Mouse (Mus musculus) telencephalon, adult 2 months (tissue): ENCODE data around the gene Hist2h3c2.
"Not testable (repeated sequence)": the region's sequence is repeated elsewhere in the genome, so short reads cannot be mapped to it uniquely, and the experiment has no call there.

Experiments
- DNase-seq: peaks from one replicate; pipeline ENCODE4 v3.0.0-alpha.2; 2011; ENCODE audit warnings: low read depth, low spot score

Gene Hist2h3c2

DNA sequence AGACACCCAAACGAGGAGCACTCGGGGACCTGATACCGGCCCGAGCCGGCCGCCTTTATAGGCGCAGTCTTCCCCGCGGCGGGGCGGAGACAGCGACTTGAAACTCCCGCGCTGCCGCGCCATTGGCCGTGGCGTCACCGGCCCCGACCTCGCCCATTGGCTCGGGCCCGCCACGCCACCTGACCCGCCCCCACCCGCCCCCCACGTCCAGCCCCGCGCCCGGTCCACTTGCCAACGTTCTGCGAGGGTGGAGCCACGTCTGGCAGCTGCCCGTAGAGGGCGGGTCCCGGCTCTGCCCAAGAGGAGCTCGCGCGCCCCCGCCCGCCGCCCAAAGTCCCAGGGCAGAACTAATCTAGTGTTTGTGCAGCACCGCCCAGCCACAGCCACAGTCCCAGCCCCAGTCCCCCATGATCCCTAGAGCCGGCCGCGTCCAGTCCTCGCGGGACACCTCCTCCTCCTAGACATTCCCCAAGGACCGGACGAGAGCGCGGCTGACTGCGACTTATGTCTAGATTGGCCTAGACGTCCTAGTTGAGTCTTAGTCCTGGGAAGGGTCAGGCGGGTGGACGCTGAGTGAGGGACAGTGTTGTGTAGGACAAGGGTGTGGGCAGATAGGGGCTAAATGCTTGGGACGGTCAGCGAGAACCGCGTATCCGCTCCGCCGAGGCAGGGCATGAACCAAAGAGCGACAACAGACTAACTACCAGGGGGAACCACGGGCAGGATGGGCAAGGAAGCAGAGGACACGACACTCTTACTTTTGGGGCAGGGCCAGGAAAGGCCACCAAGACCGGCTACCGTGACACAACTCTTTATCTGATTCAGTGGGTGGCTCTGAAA lies at the start of gene Hist2h3c2:
TSS of gene Hist2h3c2 (minus strand) at position 174 of the 840 bp plus-strand sequence.
- DNase-seq = not testable (repeated sequence)

DNA sequence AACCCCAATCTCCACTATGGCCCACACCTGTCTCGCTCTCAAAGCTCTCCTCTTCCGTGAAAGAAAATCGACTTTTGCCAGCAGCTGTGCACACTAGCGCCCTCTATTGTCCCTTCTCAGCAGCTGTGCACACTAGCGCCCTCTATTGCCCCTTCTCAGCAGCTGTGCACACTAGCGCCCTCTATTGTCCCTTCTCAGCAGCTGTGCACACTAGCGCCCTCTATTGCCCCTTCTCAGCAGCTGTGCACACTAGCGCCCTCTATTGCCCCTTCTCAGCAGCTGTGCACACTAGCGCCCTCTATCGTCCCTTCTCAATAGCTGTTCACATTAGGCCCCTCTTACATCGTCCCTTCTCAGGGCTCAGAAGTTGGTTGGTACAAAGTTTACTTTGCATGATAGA lies 48.4 kb upstream of the Hist2h3c2 start:
- DNase-seq = not testable (repeated sequence)

DNA sequence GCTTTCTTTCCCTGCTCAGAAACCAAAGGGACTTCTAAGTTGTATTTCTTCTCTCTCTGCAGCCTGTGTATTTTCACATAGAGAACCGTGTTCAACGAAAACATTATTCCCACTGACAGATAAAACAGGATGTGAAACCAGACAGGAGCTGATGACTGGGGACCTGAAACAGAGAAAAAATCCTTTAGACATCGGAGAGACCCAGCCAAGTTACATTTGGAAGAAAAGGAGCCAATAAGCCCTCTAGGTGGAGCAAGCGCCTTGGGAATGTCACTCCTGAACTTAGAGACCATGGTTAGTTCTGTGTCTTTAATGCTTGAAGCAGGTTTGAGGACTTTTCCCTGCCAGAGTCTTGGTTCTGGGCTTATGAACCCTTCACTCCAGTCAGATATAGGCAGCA lies 45.5 kb upstream of the Hist2h3c2 start:
- no peak for DNase-seq

DNA sequence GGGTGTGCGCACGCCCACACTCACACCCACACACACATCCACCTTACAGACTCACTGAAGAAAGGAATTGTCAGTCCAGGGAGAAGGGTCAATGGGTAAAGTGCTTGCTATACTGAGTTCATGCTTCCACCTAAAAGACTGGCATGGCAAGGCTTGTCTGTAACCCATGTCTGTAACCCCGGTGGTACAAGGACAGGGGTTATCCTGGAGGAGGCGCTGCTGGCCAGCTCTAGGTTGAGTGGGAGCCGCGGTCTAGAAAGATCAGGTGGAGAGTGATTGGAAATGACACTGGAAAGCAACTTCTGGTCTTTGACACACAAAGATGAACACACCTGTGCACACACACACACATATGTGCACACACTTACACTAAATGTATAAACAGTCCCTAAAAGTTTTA lies 41.7 kb upstream of the Hist2h3c2 start:
- no peak for DNase-seq

DNA sequence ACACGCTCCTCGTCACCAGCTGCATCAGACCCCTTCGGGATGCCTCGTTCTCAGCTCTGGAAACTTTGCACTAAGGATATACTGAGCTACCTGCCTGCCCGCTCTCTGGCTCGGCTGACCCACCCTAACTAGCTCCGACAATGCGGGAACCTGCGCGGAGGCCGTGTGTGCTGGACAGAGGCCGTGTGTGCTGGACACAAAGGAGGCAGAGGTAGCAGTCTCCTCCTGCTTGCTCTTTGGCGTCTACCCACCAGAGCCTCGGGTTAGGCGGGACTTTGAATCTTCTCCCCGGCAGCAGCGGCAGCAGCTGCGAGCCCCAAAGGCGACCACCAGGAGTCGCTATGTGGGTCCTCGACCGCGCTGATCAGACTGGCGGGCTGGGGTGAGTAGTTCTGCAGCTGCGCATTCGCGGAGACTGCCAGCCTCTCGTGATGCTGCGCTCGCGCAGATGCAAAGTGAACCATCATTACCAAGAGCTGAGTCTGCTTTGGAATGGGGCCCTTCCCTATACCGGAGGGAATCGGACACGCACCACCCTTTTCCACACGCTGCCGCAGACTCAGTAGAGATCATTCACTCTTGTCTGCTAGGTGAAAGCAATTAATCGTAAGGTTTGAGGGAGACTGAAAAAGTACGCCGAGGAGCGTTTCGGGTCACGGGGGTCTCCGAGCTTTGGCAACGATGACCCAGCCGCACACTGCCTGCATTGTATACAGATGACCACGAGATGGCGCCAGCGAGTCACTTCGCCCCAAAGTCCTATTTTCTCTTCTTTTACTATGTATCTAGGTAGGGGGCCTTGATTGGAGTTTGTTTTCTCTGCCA lies 39.1 kb upstream of the Hist2h3c2 start:
- peak; percentile 92 for DNase-seq

DNA sequence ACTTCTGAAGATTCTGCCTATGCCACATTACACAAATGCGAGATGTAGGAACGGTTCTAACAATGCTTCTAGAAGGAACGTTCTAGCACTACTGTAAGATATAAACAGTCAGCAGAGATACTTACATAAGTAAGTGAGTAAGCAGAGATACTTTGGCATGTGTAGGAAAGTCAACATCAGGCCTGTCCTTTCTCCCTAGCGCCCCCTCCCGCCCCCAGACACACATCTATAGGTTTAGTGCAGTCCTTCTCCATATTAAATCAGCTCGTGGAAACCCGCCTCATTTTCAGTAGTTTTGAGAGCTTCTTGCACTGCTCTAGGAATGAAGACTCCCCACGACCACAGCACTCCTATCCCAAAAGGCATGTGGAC lies 38.5 kb upstream of the Hist2h3c2 start:
- no peak for DNase-seq

DNA sequence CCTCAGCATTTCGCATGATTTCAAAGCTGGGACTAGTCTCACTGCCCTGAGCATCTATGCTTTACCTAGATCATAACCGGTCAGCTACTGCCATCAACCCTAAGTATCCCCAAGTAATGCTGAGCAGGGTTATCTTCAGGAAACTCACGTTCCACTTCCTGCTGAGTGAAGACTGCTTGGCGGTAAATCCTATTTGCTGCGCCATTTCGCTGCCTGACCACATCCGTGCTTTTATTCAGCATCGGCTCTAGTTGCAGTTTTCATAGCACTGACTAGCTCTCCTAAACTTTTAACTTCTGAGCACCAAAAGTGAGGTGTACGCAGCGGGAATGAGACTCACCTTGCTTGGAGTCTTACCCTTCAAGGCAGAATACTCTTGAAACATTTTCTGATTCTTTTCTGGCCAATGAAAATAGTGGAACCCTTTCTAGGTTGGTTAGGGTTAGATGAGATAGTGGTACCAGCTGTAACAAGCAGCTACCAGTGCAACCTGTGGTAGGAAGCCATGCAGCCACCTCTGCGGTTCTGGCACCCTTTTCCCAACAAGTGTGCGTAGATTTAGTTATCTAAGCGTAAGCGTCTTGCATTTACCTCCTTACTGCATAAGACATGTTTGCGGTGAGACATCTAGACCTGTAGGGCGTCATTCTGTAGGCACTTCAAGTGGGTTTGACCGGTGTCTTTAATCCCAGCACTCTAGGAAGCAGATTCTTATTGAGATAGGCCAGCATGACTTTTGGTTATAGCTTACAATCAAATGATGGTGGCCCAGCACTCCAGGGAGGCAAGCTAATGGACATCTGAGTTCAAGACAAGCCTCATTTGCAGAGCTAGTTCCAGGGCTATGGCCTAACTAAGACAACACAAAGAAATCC lies 34.9 kb upstream of the Hist2h3c2 start:
- DNase-seq = no peak

DNA sequence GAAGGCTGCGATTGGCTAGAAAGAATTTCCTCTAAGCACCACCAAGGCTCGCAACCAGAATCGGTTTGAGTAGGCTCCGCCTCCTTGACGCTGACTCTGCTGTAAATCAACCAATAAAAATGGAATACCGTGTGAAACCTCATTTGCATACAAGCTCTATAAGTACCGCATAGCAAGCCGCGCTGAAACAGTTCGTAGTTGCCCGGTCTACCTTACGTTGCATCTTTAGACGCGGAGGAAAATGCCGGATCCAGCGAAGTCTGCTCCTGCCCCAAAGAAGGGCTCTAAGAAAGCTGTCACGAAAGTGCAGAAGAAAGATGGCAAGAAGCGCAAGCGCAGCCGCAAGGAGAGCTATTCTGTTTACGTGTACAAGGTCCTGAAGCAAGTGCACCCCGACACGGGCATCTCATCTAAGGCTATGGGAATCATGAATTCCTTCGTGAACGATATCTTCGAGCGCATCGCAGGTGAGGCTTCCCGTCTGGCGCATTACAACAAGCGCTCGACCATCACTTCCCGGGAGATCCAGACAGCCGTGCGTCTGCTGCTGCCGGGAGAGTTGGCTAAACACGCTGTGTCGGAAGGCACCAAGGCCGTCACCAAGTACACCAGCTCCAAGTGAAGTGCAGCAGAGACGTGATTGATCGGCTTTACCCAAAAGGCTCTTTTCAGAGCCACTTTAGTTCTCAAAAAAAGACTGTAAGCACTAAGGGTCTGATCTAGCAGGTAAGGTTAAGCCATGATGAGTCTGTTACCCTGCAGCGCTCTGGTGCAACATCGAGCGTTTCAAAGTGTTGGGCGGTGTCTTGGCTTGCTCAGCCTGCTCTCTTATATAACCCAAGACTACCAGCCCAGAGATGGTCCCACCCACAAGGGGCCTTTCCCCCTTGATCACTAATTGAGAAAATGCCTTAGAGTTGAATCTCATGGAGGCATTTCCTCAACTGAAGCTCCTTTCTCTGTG lies 30.9 kb upstream of the Hist2h3c2 start, which contains the start of gene Hist2h2bb:
TSS of gene Hist2h2bb (plus strand) at position 242 of the 964 bp plus-strand sequence.
- DNase-seq = peak; percentile 99

DNA sequence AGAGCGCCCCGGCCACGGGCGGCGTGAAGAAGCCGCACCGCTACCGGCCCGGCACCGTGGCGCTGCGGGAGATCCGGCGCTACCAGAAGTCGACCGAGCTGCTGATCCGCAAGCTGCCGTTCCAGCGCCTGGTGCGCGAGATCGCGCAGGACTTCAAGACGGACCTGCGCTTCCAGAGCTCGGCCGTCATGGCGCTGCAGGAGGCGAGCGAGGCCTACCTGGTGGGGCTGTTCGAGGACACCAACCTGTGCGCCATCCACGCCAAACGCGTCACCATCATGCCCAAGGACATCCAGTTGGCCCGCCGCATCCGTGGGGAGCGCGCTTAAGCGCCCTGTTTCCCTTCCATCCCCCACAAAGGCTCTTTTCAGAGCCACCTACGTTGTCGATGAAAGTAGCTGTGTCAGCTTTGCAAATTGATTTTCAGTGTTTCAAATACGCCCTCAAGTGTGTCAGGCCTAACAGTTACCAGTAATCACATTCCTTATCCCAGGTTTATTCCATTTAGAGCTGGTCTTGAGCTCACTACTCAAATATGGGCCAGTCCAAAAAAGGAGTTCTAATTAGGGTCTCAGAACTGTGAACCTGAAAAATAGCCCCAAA lies 29.9 kb upstream of the Hist2h3c2 start:
- peak; percentile 36 for DNase-seq

DNA sequence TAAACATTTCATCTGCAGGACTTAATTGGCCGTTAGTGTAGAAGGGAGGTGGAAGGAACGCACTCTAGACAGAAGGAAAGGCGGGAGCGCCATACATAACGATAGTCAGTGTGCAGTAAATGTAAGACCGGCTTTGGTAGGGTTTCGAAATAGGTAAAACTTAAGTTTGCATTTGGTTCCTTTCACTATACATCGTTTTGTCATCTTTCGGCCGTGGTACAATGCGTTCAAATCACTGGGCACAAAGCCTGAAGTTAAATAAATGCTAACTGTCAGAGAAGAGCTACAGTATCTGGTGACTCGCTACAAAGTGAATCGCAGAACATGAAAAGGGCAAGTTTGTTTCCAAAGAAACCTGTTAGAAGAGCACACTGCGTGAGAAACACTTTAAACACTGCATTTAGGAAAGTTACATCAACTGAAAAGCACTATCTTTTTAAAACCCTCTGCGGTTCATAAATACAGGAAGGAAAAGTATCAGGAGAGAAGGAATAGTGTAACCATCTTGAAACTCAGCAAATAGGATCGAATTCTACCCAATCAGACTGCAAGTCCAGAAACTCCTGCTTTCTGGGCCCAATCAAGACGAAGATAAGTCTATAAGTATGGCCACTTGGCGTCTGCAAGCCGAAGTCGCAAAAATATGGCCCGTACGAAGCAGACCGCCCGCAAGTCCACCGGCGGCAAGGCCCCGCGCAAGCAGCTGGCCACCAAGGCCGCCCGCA lies 29.3 kb upstream of the Hist2h3c2 start, which contains the start of gene Hist2h3b:
TSS of gene Hist2h3b (plus strand) at position 604 of the 725 bp plus-strand sequence.
- DNase-seq = peak; percentile 96

DNA sequence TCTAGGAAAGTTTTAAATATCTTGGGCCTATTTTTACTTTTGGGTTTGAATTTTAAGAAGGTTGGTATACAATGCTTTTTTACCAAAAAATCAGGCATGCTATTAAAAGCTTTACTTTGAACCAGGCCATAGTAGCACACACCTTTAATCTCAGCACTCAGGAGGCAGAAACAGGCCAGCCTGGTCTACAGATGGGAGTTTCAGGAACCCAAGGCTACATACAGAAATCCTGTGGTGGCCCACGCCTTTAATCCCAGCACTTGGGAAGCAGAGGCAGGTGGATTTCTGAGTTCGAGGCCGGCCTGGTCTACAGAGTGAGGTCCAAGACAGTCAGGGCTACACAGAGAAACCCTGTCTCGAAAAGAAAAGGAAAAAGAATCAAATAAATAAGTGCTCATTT lies 28.6 kb upstream of the Hist2h3c2 start:
- DNase-seq = no peak

DNA sequence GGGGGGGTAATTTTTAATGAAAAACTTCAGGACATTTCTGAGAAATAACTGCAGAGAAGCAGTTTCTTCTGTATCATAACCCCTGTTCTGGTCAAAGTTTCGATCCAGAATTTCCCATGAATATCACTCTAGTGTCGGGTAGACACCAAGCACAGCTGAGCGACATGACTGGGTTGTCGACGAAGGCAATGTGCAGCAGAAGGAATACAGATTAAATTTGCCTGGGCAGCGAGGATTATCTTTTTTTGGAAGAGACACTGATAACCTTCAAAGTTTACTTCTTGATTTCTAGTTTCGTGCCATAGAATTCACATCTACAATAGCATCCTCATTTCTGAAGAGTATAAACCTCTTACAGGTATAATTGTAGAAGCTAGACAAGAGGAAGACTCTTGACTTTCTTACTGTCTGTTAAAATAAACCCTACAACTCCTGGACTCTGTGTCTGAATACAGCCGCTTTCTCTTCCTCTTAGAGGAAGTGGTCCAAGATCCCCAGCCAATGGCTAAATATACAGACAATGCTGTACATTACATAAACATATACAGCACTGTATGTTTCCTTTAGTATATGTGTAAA lies 27.3 kb upstream of the Hist2h3c2 start:
- DNase-seq = no peak

DNA sequence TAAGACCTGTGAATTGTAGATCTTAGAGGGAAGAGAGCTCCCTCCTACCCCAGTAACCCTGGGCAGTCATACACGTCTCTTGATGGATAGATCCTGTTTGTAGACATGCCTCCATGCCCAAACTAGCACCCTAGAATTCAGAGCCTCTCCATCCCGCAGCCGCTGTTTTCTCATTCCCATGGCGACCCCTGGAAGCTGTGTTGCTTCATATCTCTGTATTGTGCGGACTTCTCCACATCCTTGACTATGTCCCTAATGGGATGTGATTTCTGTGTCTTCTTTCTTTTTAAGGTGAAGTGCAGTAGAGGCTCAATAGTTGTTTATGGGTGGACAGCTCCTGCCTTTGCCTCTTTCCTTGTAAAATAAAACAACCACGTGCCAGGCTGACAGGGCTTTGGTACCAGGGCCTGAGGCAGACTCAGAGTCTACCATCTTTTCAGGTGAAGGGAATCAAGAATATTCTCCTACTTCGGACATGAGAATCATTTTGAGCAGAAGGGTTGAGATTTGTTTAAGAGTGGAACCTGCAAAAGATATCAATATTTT lies 25.6 kb upstream of the Hist2h3c2 start:
- DNase-seq = no peak

DNA sequence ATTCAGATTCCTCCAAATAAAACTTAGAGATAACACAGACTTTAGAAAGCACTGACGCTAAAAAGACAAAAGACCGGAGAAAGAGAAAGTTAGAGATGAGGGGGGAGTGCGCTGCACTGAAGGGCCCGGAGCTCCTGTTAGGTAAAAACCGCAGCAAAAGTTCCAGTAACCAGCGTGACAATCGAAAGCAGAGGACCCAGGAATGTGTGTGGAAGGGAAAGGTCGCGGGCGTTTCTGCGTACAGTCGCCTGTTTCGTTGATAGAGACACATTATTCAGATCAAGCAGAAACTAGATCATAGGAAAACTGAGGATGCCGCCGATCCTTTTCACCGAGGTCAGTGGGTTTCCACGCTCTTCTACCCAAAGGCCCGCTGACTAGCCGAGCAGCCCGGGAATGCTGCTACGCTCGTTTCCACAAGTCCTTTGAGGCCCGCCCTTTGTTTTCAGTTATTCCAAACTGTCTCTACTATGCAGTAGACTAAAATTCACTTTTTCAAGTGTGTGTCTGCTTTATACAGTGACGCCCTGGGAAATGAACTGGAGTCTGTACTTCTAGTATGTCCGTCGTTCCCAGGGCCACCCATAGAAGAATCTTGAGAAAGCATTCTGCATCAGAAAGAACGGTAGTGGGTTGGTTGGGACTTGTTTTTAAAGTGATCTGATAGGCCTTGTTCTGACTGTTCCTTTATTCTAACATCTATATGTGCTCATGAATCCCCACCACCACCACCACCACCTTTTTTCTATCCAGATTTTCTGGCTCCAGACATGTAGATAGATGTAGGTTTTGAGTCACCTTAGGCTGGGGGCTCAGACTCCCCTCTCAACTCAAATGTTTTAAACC lies 24.9 kb upstream of the Hist2h3c2 start:
- no peak for DNase-seq

DNA sequence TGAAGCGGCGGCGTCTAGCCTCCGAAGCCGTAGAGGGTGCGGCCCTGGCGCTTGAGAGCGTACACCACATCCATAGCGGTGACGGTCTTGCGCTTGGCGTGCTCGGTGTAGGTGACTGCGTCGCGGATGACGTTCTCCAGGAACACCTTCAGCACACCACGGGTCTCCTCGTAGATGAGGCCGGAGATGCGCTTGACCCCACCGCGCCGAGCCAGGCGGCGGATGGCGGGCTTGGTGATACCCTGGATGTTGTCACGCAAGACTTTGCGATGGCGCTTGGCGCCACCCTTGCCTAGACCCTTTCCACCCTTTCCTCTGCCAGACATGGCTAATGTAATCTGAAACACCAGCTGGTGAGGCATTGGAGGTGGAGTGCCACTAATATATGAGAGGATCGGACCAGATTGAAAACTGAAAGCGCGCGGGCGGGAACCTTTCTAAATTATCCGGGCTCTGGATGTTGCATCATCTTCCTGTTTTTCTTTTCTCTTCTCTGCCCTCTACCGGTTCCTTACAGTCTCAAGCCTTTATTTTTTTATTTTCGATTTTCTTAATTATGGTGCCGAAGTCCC lies 24.1 kb upstream of the Hist2h3c2 start, which contains the start of gene Hist2h4:
TSS of gene Hist2h4 (minus strand) at position 333 of the 572 bp plus-strand sequence.
- DNase-seq = peak; percentile 96

DNA sequence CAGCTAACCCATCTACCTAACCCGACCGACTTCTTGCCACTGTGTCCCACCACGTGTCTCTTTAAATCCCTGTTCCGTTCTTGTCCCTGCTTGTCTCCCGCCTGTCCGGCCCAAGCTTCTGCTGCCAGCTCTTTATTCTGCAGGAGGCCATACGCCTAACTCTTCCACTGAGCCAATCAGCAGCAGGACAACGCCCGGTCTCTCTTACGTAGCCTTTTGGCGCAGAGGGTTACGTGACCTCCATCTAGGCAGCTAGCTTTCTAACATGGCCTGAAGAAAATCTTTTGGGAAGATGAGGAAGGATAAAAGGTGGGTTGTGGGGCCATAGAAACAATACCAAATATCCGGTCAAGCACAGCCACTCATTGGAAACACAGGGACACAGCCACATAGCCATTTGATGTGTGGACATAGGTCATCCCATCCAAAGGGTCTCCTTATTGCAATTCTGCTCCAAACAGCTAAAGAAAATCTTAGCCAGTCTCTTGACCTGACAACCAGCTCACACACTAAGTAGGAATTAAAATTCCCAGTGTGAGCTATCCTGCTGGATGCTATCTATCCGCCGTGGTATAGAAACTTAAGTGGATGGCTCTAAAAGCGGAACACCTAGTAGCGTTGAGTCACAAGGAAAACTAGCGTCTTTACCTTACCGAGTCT lies 23.4 kb upstream of the Hist2h3c2 start:
- peak; percentile 96 for DNase-seq

DNA sequence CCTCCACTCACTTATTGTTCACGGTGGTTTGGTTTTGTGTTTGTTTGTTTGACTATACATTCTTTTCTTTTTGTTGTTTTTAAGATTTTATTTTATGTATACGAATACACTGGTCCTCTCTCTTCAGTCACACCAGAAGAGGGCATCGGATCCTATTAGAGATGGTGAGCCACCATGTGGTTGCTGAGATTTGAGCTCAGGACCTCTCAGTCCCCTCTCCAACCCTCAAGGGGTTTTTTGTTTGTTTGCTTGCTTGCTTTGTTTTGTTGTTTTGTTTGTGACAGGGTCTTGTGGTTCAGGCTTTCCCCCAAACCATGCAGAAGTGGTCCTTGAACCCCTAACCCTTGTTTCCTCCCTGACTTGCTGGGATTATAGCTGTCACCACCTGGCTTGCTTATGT lies 22.7 kb upstream of the Hist2h3c2 start:
- DNase-seq = no peak
